Mouse (Mus musculus): Measurements from ENCODE around the gene Slc22a23. TPM values are rescaled to one million over a fixed set of nuclear protein-coding genes. Genes with fewer than 3 reads are reported as not detected.

Gene Slc22a23
- polyA plus RNA-seq, 1 experiment from 2014 or later: 18.1 TPM

DNA sequence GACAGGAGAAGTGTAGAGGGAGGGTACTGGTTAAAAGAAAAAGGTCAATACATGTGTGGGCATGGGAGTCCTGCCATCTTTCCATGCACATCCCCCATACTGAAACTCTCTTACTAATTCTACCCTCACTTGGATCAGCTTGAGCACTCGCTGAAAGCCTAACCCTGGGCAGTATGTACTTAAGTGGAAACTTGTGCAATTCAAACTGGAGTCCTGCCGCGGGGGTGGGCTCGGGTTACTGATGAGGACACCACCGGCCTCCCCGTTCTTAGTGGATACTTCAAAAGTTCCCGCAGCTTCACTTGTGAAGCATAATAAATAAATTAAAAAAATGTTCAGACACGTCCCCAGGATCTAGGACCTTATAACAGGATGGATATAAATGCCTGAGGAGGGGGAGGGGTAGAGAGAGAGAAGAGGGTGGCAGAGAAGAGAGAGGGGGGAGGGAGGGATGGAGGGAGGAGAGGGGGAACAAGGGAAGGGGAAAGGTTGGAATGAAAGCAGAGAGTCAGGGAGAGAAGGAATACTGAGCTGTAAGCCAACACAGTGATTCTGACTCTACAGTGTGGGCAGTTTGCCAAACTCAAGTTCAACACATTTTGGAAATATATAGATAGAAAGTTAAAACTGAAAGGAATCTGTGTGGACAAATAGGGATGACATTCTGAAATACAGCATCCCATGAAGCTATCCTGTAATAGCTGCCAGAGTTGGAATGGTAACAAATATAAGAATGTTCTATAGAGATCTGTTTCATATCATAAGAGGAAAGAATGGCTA is 72.5 kb downstream of the Slc22a23 start:
- ATAC-seq (replicated peaks): no peak
- no peaks in the 10 kb centered on the region for H3K9me3 ChIP-seq
- H3K36me3 ChIP-seq (replicated peaks): no peaks in the 10 kb centered on the region
- peaks cover 36% of the 10 kb centered on the region for H3K4me1 ChIP-seq
- no peak overlapping the region for H3K4me3 ChIP-seq
- H3K27me3 ChIP-seq (replicated peaks): no peaks in the 10 kb centered on the region
- H3K4me2 ChIP-seq: no peak overlapping the region
- H3K27ac ChIP-seq: peak overlapping the region; percentile 24; the same call in 1 of the 2 replicates
- H3K9ac ChIP-seq: no peak overlapping the region
- 43% methylated on average over 8 of the region's 8 CpGs for whole genome bisulfite sequencing

DNA sequence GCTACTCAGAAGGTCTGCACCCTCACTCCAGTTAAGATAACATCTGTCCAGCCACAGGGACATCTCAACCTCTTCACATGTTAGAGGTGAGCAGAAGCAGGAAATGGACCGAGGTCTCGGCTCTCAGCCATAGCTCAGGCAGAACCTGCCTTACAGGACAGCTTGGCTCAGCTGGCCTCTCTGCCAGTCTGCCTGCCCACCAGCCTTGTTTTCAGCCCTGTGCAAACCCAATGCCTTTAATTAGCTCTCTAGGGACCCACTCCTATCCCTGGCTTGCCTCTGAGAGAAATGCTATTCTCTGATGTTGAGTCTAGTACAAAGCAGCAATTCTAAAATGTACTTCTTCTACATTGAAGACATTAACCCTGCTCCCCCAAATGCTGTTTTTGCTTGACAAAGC is 73.3 kb downstream of the Slc22a23 start:
- Histone ChIP-seq H3K9ac (no peak overlapping the region), H3K36me3 (replicated peaks) (no peaks in the 10 kb centered on the region), H3K9me3 (no peaks in the 10 kb centered on the region), H3K4me1 (peaks cover 36% of the 10 kb centered on the region), H3K4me3 (no peak overlapping the region), H3K27ac (0 out of 2 replicates have a peak overlapping the region, but pooled peaks have one; percentile 24), H3K4me2 (no peak overlapping the region), H3K27me3 (replicated peaks) (no peaks in the 10 kb centered on the region)
- peak; percentile 65; the same call in 1 of the 2 replicates for ATAC-seq (replicated peaks)
- 36% methylated on average over 2 of the region's 2 CpGs for WGBS

DNA sequence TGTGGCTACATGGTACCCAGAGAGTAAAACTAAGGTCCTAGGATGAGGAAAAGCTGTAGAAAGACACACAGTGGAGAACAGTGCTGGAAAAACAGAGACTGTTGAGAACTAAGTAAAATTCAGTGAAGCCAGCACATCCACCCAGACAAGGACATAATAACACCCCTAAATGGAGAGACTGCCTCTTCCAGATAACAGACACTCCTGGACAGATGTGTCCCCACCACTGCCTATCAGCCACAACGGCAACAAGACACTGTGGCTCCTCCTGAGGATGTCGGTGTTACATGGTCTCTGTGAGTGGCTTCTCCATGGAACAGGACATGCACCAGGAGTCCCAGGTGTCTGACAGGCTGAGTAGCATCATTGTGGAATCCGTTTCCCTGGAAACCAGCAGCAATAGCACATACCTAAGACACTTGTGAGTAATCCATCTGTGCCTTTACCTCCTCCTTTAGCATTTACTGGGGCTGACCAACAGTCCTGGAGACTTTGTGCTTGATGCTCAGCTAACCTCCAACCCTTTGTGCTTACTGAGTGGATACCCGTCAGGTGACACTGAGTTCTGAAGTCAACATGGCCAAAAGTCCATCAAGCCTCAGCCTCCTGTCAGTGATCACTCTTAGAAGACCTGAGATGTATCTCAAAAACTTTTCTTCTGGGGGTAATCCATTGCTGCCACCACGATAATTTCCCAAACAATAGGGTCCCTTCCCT is 73.9 kb downstream of the Slc22a23 start:
- H3K36me3 ChIP-seq (replicated peaks): no peaks in the 10 kb centered on the region
- no peaks in the 10 kb centered on the region for H3K27me3 ChIP-seq (replicated peaks)
- ATAC-seq (replicated peaks): no peak; the same call in 1 of the 2 replicates
- H3K9me3 ChIP-seq: no peaks in the 10 kb centered on the region
- H3K4me2 ChIP-seq: no peak overlapping the region
- no peak overlapping the region for H3K9ac ChIP-seq
- WGBS: 75% methylated on average over 5 of the region's 5 CpGs
- H3K27ac ChIP-seq: no peak overlapping the region
- H3K4me3 ChIP-seq: no peak overlapping the region
- H3K4me1 ChIP-seq: peaks cover 36% of the 10 kb centered on the region

DNA sequence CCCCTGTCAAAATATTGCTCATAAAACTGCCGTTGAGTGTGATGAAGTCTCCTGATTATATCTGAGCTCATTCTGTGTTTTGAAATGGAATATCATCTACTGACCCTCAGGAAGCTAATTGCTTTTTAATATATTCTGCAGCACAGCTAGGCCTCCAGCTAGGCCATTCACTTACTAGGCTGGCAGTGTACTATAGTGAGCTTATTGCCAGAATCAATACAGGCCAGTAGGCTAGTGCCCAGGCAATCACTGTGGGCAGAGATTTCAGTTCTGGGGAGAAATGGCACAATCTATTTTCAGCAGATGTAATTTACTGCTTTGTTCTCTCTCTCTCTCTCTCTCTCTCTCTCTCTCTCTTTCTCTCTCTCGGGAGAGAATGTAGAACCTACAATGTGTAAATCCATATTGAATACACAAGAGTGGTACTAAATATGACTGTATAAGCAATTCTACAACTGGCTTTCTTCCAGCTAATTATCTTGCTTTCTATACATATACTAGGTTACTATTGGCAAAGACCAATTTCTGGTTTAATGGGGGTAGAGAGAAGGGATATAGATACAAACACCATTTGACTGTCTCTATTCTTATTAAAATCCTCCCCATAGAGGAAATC is 75.5 kb downstream of the Slc22a23 start:
- no peaks in the 10 kb centered on the region for H3K9me3 ChIP-seq
- H3K9ac ChIP-seq: no peak overlapping the region
- no peaks in the 10 kb centered on the region for H3K27me3 ChIP-seq (replicated peaks)
- 29% methylated on average over 2 of the region's 2 CpGs for WGBS
- no peak overlapping the region for H3K4me3 ChIP-seq
- peak overlapping the region; percentile 61 for H3K27ac ChIP-seq
- H3K4me2 ChIP-seq: no peak overlapping the region
- peaks cover 36% of the 10 kb centered on the region for H3K4me1 ChIP-seq
- ATAC-seq (replicated peaks): peak; percentile 70
- H3K36me3 ChIP-seq (replicated peaks): no peaks in the 10 kb centered on the region

DNA sequence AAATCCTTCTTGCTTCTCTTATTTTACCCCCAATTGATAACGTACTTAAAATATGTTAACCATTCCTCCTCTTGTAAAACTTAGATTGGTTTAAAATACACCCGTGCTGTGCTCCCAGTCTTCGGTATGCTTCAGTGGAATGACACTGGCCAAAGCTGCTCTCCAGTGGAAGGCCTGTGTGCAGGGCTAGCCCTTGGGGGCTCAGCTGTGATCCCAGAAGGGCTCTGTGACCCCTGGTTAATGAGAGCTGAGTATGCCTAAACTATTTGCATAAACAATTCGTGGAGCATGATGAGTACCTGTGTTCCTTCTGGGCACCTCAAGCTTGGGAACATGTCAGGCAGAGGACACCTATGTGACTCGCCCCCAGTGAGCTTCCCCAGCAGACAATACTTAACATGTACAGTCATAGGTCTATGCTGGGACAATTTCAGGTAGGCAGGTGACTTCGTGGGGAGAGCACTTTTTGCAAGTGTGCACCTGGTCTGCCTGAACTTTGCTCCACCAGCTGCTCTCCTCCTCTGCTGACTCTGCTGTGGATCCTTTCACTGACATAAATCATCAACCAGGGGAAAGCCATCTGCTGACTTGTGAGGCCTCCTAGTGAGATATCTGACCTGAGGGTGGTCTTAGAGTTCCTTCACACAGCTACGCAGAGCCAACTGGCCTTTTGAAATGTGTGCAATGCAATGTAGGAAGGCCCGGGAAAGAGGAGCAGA is 77.9 kb downstream of the Slc22a23 start:
- no peak overlapping the region for H3K27ac ChIP-seq
- no peaks in the 10 kb centered on the region for H3K36me3 ChIP-seq (replicated peaks)
- no peaks in the 10 kb centered on the region for H3K27me3 ChIP-seq (replicated peaks)
- H3K9ac ChIP-seq: no peak overlapping the region
- H3K9me3 ChIP-seq: no peaks in the 10 kb centered on the region
- no peak for ATAC-seq (replicated peaks)
- 83% methylated on average over 8 of the region's 8 CpGs for WGBS
- no peak overlapping the region for H3K4me2 ChIP-seq
- H3K4me3 ChIP-seq: no peak overlapping the region
- H3K4me1 ChIP-seq: peaks cover 27% of the 10 kb centered on the region

DNA sequence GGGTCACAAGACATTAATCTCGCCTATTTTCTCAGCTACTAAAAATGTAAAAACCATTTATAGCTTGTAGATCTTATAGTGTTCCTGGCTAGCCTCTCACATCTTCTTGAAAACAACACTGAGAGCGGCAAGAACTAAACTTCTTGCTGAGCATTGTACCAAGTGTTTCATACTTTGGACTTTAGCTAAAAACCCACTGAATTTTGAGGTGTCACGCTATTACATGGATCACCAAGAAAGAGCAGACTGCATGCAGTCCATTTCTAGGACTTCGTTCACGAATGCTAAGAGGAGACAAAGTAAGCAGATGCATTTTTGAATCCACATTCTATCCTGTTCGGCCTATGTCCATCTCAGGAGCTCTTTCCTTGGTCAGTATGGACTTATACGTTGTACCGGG is 78.9 kb downstream of the Slc22a23 start:
- Histone ChIP-seq H3K4me3 (no peak overlapping the region), H3K4me1 (peaks cover 16% of the 10 kb centered on the region), H3K4me2 (no peak overlapping the region), H3K9me3 (no peaks in the 10 kb centered on the region), H3K27me3 (replicated peaks) (no peaks in the 10 kb centered on the region), H3K9ac (no peak overlapping the region), H3K27ac (no peak overlapping the region), H3K36me3 (replicated peaks) (no peaks in the 10 kb centered on the region)
- no peak for ATAC-seq (replicated peaks)
- 94% methylated on average over 8 of the region's 8 CpGs for WGBS

DNA sequence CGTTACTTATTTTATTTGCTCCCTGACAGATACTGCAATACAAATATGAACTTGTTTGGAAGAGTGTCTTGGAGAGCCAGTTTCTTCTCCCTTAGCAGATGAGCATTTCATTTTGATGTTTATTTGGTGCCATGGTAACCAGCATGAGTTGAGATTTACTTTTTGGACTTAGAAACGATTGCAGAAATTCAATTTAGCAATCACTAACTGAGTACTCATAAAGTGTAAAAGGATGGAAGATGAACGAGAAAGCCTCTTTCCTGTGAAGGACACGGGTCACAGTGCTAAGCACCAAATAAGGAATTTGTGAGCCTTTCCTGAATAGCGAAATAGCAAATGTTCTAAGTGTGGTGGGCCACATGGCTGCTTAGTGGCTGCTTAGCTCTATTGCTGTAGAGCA is 79.4 kb downstream of the Slc22a23 start:
- no peaks in the 10 kb centered on the region for H3K27me3 ChIP-seq (replicated peaks)
- H3K4me1 ChIP-seq: peaks cover 12% of the 10 kb centered on the region
- no peak for ATAC-seq (replicated peaks)
- no peak overlapping the region for H3K9ac ChIP-seq
- no peaks in the 10 kb centered on the region for H3K36me3 ChIP-seq (replicated peaks)
- H3K4me3 ChIP-seq: no peak overlapping the region
- no peak overlapping the region for H3K27ac ChIP-seq
- no peak overlapping the region for H3K4me2 ChIP-seq
- WGBS: 71% methylated on average over 5 of the region's 5 CpGs
- H3K9me3 ChIP-seq: no peaks in the 10 kb centered on the region

DNA sequence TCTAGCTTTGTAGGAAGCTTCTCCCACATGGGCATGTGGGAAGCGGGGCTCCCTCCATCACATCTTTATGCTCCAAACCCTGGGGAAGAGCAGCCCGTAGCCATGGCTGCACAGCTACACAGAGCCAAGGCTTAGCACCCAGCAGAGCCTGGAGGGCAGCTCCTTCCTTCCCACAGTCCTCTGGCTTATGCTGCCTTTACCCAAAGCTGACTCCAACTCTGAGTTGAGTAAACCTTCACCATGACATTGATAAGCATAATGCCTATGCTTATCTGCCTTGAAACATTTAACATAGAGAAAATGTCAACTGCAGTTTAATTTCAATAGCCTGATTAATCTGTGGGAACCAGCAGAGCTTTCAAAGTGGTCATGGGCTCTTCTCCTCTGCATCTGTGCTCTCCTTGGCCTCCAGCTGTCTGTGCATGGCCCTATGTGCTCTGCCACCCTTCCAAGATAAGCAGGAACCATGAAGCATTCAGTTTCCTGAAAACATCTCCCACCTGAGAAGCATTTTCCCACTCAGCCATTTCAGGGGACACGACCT is 79.9 kb downstream of the Slc22a23 start:
- ATAC-seq (replicated peaks): no peak
- Histone ChIP-seq H3K4me1 (peaks cover 7% of the 10 kb centered on the region), H3K36me3 (replicated peaks) (no peaks in the 10 kb centered on the region), H3K27me3 (replicated peaks) (no peaks in the 10 kb centered on the region), H3K4me3 (no peak overlapping the region), H3K9ac (no peak overlapping the region), H3K9me3 (no peaks in the 10 kb centered on the region), H3K4me2 (no peak overlapping the region), H3K27ac (no peak overlapping the region)
- 81% methylated on average over 3 of the region's 3 CpGs for WGBS

DNA sequence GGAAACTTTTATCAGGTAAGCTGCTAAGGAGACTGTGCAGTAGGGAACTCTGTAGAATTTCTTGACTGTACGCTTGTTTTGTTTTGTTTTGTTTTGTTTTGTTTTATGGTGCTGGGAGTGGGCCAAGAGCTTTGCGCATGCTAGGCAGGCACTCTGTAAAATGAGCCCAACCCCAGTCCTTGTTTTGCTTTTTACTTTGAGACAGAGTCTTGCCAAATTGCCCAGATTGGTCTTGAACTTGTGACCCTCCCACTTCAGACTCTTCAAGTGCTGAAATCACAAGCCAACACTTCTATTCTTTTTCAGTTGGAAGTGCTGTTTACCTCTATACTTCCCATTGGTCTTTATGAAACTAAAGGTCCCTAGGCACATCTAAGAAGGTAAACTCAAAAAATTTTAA is 80.5 kb downstream of the Slc22a23 start:
- no peaks in the 10 kb centered on the region for H3K36me3 ChIP-seq (replicated peaks)
- H3K9ac ChIP-seq: no peak overlapping the region
- no peak overlapping the region for H3K4me2 ChIP-seq
- H3K9me3 ChIP-seq: no peaks in the 10 kb centered on the region
- ATAC-seq (replicated peaks): no peak
- no peak overlapping the region for H3K27ac ChIP-seq
- H3K4me1 ChIP-seq: peaks cover 4% of the 10 kb centered on the region; the same call in 1 of the 2 replicates
- no peaks in the 10 kb centered on the region for H3K27me3 ChIP-seq (replicated peaks)
- WGBS: 85% methylated on average over 2 of the region's 2 CpGs
- H3K4me3 ChIP-seq: no peak overlapping the region

DNA sequence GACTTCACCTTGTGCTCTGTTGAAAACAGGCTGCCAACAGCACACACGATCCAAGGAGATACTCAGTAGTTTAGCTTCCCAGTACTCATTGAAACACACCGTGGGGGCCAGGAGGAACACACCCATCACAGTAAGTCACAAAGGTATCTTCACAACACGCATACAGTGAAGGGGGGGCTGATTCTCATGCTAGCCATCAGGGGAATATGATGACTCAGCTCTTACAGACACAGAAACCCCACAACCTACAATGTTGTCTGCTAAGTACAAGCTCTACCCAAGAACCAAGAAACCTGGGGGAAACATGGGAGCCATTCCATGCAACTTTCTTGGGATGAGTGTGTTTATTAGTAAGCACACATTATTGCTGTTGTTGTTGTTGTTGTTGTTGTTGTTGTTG is 86.2 kb downstream of the Slc22a23 start:
- no peaks in the 10 kb centered on the region for H3K36me3 ChIP-seq (replicated peaks)
- ATAC-seq (replicated peaks): no peak
- no peak overlapping the region for H3K27ac ChIP-seq
- no peak overlapping the region for H3K9ac ChIP-seq
- H3K27me3 ChIP-seq (replicated peaks): no peaks in the 10 kb centered on the region
- no peak overlapping the region for H3K4me3 ChIP-seq
- no peaks in the 10 kb centered on the region for H3K9me3 ChIP-seq
- peaks cover 6% of the 10 kb centered on the region; the same call in 1 of the 2 replicates for H3K4me1 ChIP-seq
- H3K4me2 ChIP-seq: no peak overlapping the region
- WGBS: 95% methylated on average over 3 of the region's 3 CpGs

DNA sequence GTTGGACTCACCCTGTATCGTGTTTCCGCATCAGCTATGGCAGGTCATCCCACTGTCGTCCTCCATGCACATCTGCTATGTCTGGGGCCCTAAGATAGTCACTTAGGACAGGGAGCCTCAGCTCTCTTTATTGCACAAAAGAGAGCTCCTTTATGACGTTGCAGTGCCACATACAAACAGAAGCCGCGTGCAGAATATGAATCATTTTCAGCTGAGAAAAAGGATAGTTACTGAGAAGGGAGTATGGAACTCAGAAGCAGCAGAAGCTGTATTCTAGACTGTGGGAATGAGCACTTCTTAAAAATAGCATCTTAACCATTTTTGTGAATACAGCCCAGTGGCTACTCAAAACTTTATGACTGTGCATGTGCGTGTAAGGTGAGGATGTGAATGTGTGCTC is 87.8 kb downstream of the Slc22a23 start:
- no peaks in the 10 kb centered on the region for H3K9me3 ChIP-seq
- no peak overlapping the region for H3K4me2 ChIP-seq
- H3K4me3 ChIP-seq: no peak overlapping the region
- 88% methylated on average over 7 of the region's 7 CpGs for WGBS
- H3K27me3 ChIP-seq (replicated peaks): no peaks in the 10 kb centered on the region
- no peak overlapping the region for H3K9ac ChIP-seq
- H3K27ac ChIP-seq: no peak overlapping the region
- peaks cover 6% of the 10 kb centered on the region; the same call in 1 of the 2 replicates for H3K4me1 ChIP-seq
- ATAC-seq (replicated peaks): no peak
- H3K36me3 ChIP-seq (replicated peaks): no peaks in the 10 kb centered on the region

DNA sequence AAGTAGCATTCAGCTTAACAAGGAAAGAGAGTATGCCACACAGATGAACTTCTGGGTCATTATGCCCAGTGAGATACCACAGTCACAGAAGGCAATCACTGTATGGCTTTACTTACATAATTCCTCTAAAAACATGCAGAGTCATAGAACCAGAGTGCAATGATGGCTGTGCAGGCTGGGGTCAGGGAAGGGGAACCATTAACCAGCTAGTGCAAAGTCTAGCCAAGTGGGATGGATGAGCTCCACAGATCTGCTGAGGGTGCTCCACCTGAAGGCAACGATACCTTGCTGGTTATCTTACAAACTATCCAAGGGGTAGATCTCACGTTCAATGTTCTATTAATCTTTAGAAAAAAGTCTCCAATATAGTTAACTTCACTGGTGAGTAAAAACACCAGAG is 88.3 kb downstream of the Slc22a23 start:
- peaks cover 6% of the 10 kb centered on the region; the same call in 1 of the 2 replicates for H3K4me1 ChIP-seq
- no peaks in the 10 kb centered on the region for H3K36me3 ChIP-seq (replicated peaks)
- no peak overlapping the region for H3K4me2 ChIP-seq
- H3K27me3 ChIP-seq (replicated peaks): no peaks in the 10 kb centered on the region
- no peak overlapping the region for H3K4me3 ChIP-seq
- H3K9me3 ChIP-seq: no peaks in the 10 kb centered on the region
- WGBS: 99% methylated on average over 2 of the region's 2 CpGs
- no peak overlapping the region for H3K27ac ChIP-seq
- no peak overlapping the region for H3K9ac ChIP-seq
- no peak for ATAC-seq (replicated peaks)

Data from midbrain, embryonic 15.5 days (tissue).